Mouse (Mus musculus) spleen, postnatal 10 days (tissue): Measurements from ENCODE around the gene Gm3776.
"Not testable (repeated sequence)": the region's sequence is repeated elsewhere in the genome, so short reads cannot be mapped to it uniquely, and the experiment has no call there.

Experiments used
- DNase-seq, 2 experiments: peaks; one replicate each; pipeline ENCODE4 v3.0.0; 2021 to 2022; ENCODE audit warnings: low spot score in 2 of 2

The Gm3776 gene

GRCm38 (mm10) chr9:78256914-78257313, at the start of gene Gm3776:
Gene Gm3776, plus strand, starts transcription at chr9:78257129.
- not testable (repeated sequence) for DNase-seq

GRCm38 (mm10) chr9:78208956-78209355, 48.0 kb upstream of the Gm3776 start:
- DNase-seq: no peak

GRCm38 (mm10) chr9:78210079-78210478, 46.9 kb upstream of the Gm3776 start:
- DNase-seq: no peak

GRCm38 (mm10) chr9:78210821-78211220, 46.1 kb upstream of the Gm3776 start:
- no peak for DNase-seq

DNA sequence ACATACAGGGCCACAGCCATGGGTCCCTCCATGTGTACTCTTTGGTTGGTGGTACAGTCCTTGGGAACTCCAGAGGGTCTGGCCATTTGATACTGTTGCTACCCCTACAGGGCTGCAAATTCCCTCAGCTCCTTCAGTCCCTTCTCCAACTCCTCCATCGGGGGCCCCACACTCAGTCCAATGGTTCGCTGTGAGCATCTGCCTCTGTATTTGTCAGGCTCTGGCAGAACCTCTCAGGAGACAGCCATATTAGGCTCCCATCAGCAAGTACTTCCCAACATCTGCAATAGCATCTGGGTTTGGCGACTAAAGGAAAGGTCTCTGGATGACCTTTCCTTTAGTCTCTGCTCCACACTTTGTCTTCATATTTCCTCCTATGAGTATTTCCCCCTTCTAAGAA, 45.4 kb upstream of the Gm3776 start:
- DNase-seq: no peak

DNA sequence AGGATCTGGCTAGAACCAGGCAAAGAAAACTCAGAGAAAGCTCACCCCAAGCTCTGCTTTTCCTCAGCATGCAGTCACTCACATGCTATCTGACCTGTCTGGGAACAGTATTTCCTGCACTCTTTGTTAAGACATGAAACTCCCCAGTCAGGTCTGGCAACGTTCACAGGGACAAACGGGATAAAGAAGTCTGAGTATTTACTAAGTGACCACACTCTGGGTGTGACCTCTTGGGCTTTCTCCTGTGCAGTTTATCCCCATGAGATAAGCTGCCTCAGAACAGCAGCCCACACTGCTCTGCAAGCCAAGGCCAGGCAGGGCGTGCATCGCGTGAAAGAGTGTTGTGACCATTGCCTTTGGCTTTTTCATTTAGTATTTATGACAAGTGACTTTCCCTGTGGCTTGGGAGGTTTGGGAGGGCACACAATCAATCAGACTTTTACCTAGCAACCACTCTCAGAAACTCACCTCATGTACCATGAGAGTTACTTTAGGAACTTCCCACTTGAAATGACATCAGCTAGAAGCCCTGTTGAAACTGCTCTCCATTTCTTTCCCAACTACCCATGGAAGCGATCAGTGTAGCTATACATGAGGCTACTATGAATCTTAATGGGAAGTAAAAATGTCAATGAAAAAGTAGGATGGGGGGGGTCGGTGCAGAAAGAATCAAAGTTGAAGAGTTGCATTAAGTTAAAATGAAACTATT, 44.4 kb upstream of the Gm3776 start:
- DNase-seq: no peak

- DNase-seq: no peak
Observed at GRCm38 (mm10) chr9:78217074-78217473, 39.9 kb upstream of the Gm3776 start.

DNA sequence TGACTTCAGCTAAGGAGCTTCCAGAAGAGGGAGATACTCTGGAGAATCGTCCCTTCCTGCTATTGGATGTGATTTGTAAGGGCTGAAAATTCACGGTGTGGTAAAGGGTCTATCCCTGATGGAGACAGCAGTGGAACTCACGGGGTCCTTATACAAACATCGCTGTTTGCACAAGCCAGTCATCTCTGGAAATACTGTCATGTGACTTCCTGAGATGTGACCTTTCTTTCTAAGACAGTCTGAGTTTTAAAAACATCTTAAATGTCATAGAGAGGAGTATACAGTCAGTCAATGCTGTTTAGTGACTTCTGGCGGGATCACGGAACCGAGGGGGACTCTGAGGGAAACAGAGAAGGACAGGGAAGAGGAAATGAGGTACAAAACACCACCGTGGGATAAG, 34.3 kb upstream of the Gm3776 start:
- DNase-seq: no peak

- DNase-seq: no peak
Observed at GRCm38 (mm10) chr9:78223221-78223902, 33.6 kb upstream of the Gm3776 start.

GRCm38 (mm10) chr9:78224418-78224817, 32.5 kb upstream of the Gm3776 start:
- no peak for DNase-seq

GRCm38 (mm10) chr9:78225304-78225703, 31.6 kb upstream of the Gm3776 start:
- no peak for DNase-seq

DNA sequence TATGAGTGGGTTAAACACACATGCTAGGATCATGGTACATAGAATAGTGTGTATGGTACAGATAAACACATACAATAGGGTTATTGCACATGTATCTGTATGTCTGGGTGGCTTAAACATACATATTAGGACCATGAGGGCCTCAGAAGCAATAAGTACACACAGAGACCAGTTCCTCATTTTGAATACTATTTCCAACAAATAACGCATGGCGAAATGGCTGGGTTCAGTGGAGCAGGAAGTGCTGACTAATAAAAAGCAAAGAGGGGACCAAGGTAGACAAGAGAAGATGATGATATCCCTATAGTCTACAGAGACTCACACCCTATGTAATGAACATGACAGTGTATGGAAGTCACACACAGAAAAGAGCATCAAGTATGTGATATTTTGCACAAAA, 28.8 kb upstream of the Gm3776 start:
- DNase-seq: no peak

DNA sequence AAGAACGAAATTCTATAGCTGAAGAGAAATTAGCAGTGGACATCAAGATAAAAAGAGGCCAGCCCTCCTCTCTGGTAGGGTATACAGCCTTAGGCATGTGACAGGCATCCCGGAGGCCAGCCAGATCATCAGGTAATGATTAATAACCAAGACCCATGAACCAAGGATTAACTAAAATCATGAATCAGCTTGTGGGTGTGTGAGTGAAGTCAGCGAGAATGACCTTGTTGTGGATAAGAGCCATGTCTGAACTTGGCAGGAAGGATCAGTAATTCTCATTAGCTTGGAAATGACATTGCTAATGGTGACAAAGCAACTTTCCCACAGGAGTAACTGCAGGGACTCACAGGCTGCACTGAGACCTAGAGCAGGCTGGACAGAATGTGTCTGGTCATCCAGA, 27.3 kb upstream of the Gm3776 start:
- not testable (repeated sequence) for DNase-seq

GRCm38 (mm10) chr9:78230461-78230860, 26.5 kb upstream of the Gm3776 start, which contains the start of gene Gsta1:
Gene Gsta1, plus strand, starts transcription at chr9:78230656.
- not testable (repeated sequence) for DNase-seq

DNA sequence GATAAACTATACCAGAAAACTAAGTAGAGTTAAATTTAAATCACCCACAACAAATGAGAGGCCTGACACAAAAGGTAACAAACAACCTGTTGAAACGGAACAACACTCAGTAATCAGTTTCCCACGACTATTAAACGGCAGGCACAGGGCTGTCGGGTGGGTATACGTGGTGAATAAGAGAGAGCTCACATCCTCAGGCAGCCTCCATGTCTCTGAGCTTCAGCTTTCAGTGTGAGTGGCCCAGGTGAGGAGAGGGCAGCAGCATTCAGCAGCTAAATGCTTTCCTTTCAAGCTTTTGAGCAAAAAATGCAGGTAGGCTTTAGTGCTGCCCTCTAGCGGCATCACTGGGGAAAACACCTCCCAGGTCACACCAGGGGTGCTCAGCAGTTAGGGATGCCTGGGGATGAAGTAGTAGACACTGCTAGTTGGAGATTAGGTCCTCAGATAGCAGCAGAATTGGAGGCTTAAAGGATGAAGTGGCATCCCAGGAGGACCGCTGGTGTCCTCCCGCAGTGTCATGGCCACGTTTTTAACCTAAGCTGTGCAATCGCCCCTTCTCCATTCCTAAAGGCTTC, 23.7 kb upstream of the Gm3776 start:
- DNase-seq: not testable (repeated sequence)

GRCm38 (mm10) chr9:78255683-78256470, 1.1 kb upstream of the Gm3776 start:
- DNase-seq: not testable (repeated sequence)

GRCm38 (mm10) chr9:78259688-78260087, 2.8 kb downstream of the Gm3776 start:
- DNase-seq: peak; percentile 20 to 56

DNA sequence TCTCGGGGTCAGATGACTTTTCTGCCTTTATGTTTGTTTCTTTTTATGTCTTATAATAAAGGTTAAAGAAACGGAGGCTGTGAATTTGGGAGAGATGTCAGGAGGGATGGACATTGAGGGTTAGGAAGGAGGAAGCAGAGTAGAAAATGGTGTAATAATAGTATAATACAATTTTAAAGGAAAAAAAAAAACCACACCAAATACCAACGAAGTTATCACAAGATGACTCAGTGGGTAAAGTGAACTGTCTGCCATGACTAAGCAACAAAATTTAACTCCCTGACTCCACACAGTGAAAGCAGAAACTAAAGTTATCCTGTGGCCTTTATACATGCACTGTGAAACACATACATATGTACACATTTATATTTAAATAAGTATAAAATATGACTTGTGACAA, 14.0 kb downstream of the Gm3776 start:
- DNase-seq: not testable (repeated sequence)

GRCm38 (mm10) chr9:78282002-78282711, 25.2 kb downstream of the Gm3776 start:
- DNase-seq: not testable (repeated sequence)

DNA sequence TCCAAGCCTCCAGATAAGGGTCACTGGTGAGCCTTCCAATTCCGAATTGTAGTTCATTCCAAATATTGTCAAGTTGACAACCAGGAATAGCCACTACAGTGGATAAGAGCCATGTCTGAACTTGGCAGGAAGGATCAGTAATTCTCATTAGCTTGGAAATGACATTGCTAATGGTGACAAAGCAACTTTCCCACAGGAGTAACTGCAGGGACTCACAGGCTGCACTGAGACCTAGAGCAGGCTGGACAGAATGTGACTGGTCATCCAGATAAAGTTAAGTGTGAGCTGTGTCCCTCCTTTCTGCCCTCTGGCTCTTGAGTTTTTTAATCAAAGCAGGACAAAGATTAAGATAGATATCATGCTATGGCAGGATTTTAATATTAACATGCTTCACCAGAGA, 32.1 kb downstream of the Gm3776 start:
- DNase-seq: not testable (repeated sequence)

DNA sequence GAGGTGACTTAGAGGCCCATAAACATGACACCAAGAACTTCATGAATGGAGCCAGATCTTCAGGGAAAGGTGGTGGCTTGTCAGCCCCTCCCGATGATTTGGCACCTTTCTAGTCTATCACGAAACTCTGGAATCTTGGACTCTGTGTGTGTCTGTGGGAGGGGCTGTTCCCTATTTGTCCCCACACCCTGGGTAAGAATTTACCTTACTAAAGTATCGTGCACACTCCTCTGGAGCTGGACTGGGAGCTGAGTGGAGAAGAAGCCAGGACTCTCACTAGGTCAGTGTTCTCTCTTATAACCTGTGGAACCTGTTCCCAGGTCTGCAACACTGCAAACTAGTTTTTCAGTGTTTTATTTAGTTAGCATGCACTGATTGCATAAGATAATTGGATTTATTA, 32.8 kb downstream of the Gm3776 start, which contains the start of gene Gm10639:
Gm10639 (plus strand) TSS at position 201 of the 400 bp plus-strand sequence.
- DNase-seq: not testable (repeated sequence)
